Mouse (Mus musculus): ENCODE data around the gene Myh7b.

Gene Myh7b

GRCm38 (mm10) chr2:155634562-155634961 lies 23.6 kb downstream of the Myh7b start:
- DNase-seq (ENCODE audit: extremely low spot score): no peak

- DNase-seq (ENCODE audit: extremely low spot score): no peak
Observed at GRCm38 (mm10) chr2:155635961-155636360, 24.9 kb downstream of the Myh7b start.

DNA sequence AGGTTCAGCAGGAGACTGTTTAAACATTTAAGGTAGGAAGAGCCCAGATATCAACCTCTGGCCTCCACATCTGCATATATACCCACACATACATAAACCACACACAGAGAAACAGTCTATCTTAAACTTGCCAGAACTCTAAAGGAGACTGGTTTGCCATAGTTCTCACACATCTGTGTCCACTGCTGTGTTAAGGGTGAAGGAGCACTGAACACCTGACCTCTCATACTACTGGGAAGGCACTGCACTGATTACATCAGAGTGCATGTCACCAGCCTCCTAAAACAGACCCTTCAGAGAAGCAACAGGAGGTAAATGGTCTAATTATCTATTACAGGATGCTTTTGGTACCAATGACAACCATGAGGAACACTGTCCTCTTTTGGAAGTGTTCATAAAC lies 25.9 kb downstream of the Myh7b start:
- DNase-seq (ENCODE audit: extremely low spot score): no peak

DNA sequence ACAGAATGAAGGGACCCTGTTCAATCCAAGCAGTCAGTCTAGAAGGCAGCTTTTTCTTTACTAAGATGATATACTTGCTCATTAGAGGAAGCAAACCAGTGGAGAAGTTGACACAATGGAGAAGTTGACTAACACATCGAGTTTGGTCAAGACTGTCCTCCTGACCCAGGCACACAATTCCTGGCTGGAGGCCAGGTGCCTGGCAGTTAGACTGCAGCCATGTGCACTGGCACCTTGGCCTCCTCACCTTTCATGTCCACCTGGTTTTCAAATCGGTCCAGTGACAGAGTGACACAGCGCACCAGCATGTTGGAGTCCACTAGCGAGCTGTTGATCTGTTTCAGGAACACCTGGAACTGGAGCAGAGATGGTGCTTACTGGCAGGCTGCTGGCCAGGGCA lies 26.4 kb downstream of the Myh7b start:
- no peak for DNase-seq (ENCODE audit: extremely low spot score)

DNA sequence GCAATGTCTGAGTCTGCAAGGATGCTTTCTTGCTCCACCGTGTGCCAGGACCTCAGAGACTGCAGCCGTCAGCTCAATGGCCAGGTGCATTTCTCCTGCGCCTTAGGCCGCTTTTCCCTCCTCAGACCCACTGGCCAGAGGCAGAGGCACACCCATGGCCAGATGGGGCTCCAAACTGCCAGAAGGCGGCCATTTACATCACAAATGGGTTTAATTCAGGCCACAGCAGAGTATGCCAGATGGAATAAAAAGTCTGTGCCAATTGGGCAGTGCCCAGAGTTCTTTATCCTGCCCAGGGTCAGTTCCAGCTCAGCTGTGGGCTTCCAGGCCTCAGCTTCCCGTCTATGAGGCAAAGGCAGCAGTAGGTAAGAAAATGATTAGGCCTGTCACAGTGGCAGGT lies 29.6 kb downstream of the Myh7b start:
- no peak for DNase-seq (ENCODE audit: extremely low spot score)

DNA sequence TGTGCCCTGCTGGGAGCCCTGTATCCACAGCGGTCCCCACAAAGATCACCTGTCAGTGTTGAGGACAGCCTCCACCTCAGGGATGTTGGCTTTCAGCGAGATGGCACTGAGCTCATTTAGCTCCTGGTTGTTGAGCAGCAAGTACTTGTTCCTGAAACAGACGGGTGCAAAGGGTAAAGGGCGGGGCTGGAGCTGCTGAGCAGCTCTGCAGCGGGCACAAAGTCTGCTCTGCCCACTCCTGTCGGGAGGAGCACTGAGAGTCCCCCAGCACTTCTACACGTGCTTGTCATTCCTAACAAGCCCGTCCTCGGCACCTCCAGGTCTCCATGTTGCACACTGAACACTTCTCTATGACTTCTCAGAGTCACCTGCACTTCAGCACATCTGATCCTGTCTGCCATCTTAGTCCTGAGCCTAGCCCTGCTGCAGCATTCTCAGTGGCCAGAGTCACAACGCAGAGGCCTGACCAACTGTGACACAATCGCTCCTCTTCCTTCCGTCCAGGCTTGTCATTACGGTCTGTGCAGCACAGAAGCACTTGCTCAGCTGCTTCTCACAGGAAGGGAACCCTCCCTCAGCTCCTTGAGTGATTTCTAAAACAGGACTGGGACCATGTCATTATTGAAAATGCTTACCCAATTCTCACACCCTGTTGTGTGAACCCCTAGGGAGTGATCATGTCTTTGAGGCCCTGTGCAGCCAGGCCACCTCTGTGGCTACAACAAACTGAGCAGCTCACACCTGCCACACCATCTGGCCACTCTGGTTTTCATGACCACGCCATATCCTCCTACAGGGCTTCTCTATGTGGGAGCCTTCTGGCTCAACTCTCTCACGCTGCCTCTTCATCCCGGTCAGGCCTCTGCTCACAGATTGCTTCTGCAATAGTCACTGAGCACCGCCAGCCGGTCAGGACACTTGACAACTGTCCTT lies 30.8 kb downstream of the Myh7b start:
- no peak for DNase-seq (ENCODE audit: extremely low spot score)

GRCm38 (mm10) chr2:155645746-155646145 lies 34.7 kb downstream of the Myh7b start:
- no peak for DNase-seq (ENCODE audit: extremely low spot score)

GRCm38 (mm10) chr2:155652618-155653017 lies 41.6 kb downstream of the Myh7b start:
- no peak for DNase-seq (ENCODE audit: extremely low spot score)

- DNase-seq (ENCODE audit: extremely low spot score): no peak
Observed at GRCm38 (mm10) chr2:155655759-155656372, 44.9 kb downstream of the Myh7b start.

- no peak for DNase-seq (ENCODE audit: extremely low spot score)
Observed at GRCm38 (mm10) chr2:155662390-155662789, 51.4 kb downstream of the Myh7b start.

DNA sequence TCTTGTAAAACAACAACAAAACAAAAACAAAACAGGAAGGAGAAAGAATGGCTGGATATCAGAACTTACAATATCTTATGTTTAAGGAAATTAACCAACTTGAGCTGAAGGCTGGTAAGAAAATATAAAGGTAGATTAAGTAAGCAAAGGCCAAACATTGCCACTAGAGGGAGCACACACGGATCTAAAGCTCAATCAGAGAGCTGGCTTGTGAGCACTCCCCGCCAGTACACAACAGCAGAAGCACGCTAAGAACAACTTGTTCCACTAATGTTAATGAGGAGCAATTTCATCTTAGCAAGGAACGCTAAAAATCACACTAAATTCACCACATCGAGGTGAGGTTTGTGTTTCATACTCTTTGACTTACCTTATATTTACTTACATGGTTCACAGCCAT lies 52.1 kb downstream of the Myh7b start:
- DNase-seq (ENCODE audit: extremely low spot score): peak; percentile 42

DNA sequence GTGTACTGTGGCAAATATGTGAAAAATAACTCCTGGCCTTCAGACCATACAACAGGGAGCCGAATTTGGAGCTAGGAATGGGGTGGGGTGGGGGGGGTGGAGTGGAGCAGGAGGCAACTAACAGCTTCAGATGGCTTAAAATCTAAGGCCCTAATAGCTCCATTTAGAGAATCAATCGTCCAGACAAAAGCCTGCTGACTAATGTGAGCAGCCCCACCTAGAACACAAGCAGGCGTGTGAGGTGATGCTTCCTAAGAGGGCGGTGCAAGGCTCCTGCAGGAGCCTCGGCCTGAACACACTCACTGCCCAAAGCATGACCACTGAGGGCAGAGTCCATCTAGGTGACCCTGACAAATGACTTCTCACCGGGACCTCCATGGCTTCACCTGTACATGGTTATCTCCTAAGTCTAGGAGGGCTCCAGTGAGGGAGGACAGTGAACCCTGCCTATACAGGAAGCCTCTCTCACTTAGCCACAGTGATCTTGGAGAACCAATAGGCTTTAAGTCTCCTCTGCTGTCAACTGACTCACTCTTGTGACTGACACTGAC lies 53.0 kb downstream of the Myh7b start:
- DNase-seq (ENCODE audit: extremely low spot score): no peak

GRCm38 (mm10) chr2:155667881-155668280 lies 56.9 kb downstream of the Myh7b start:
- DNase-seq (ENCODE audit: extremely low spot score): no peak

- DNase-seq (ENCODE audit: extremely low spot score): peak; percentile 23
Observed at GRCm38 (mm10) chr2:155668461-155668860, 57.4 kb downstream of the Myh7b start.

DNA sequence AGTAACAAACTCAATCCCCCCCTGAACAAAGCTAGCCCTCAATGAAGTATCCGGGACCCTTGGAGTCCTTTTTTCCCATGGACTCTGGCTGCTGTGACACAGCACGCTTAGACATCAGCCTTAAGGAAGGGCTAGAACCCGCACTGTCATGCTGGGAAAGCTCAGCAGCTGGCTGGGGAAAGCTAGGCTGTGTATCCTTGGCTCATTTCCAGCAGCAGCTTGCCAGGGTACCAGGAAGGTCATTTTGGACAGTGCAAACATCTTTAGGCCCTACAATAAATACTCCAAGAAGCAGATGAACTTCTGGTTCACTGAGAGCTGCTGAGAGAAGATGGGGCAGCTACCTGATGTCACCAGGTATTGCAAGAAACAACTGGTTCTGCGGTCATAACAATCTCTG lies 60.2 kb downstream of the Myh7b start:
- no peak for DNase-seq (ENCODE audit: extremely low spot score)

- DNase-seq (ENCODE audit: extremely low spot score): peak; percentile 38
Observed at GRCm38 (mm10) chr2:155673546-155673945, 62.5 kb downstream of the Myh7b start.

- no peak for DNase-seq (ENCODE audit: extremely low spot score)
Observed at GRCm38 (mm10) chr2:155675118-155675517, 64.1 kb downstream of the Myh7b start.

DNA sequence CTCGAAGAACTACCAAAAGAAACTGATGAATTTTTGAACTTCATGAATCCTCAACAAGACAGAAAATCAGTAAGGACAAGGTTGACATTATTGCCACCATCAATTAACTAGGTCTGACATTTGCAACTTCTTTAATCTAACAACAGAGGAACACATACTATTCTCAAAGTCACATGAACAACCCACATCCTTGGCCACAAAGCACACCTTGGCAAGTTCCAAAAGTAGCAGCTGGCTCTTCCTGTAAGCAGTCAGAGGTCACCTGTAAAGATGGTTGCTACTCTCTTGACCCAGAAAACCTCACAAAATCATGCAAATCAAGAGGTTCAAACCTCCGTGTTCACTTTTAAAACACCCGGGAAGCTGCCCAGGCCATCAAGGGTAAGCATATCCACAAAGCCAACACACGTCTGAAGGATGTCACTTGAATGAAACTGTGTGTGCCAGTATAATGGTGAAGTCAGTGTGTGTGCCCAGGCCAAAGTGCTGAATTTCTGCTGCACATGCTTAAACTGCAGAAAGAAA lies 68.6 kb downstream of the Myh7b start:
- no peak for DNase-seq (ENCODE audit: extremely low spot score)

- no peak for DNase-seq (ENCODE audit: extremely low spot score)
Observed at GRCm38 (mm10) chr2:155680591-155680990, 69.6 kb downstream of the Myh7b start.

- no peak for DNase-seq (ENCODE audit: extremely low spot score)
Observed at GRCm38 (mm10) chr2:155681194-155681593, 70.2 kb downstream of the Myh7b start.

GRCm38 (mm10) chr2:155681874-155682273 lies 70.9 kb downstream of the Myh7b start:
- no peak for DNase-seq (ENCODE audit: extremely low spot score)

GRCm38 (mm10) chr2:155683137-155683536 lies 72.1 kb downstream of the Myh7b start:
- DNase-seq (ENCODE audit: extremely low spot score): no peak

DNA sequence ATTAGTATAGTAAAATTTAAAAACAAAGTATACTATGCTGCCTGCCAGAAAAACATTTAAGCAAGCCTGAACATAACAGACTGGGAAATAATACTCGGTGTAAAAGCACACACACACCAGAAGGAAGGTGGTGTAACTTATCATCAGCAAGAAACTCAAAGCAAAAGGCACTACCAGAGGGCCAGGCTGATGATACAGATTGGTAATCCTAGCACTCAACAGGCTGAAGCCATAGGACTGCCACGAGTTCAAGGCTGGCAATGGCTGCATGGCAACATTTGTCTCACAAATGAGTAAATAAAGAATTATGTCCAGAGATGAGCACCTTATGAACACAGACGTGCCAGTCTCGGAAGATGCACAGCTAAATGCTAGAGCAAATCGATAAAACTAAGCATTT lies 72.8 kb downstream of the Myh7b start:
- no peak for DNase-seq (ENCODE audit: extremely low spot score)

All from embryo, embryonic 9.5 days (tissue).